Mouse (Mus musculus) WW6 (cell line): ENCODE measurements around the gene Cmas.
A peak's percentile ranks its signal among the peaks of the same experiment; 100 is the strongest.

Experiments
- DNase-seq: peaks from one replicate; pipeline ENCODE4 v3.0.0-alpha.2; 2013; ENCODE audit warnings: low read depth, low spot score

Gene Cmas

DNA sequence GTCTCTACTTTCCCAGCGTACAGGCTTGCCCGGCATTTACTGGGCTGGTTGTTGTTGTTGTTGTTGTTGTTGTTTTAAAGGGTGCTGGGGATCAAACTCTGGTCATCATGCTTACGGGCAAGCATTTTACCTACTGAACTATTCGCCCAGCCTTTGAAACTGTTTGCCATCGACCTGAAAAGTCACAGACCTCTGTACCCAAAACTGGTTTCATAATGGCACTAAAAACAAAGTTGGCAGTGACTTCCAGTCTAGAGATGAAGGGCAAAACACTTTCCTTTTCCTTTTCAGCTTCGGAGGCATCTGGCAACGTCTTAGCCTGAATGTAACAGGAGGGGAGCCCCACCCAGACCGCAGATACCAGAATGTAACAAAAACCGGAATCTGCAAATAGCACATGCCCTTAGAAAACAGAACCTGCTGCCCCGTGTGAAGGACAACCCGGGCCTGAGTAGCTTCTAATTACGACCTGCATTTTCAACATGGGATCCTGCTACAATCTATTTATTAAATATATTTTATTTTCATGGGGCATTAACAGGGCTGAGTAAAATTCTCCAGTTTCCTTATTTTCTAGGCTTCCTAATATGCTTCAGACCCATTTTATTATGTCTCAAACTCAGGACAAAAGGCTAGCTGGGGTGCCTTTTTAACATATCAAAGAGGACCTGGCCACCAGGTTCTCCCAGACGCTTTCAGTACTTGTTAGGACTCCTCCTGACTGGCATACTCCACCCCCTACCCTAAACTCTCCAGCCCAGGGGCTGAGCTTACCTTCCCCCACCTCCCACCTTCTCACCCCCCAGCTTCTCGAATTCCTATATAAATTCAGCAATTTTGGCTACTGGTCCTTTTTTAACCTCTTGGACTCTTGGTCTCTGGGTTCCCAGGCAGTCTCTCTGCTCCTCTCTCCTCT lies 3.9 kb upstream of the Cmas start:
- peak; percentile 38 for DNase-seq

DNA sequence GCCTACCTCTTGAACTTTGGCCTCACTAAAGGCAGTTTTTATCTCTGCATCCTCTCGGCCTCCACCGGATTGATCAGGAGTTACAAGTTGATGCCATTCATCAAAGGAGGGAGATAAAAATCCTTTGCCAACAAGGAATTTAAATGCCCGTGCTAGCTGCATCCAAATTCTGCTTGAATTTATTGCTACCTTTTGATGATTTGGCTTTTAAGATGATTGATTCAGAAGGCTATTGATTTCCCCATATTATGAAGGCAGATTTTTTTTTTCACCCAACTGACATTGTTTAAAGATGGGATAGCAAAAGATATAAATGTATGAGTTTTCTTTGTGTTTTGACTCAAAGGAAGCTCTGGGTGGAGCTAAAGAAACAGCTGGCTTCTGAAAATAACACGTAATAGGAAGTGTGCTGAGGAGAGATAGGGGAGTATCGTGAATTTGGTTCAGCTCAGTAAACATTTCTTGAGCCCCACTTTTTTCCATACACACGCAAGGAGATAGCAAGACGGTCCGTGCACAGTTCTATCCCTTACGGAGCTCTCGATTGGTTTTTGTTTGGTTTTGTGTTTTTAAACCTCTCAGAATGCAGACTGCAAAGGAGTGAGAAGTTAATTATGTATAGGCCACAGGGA lies 964 bp downstream of the Cmas start:
- DNase-seq: no peak

DNA sequence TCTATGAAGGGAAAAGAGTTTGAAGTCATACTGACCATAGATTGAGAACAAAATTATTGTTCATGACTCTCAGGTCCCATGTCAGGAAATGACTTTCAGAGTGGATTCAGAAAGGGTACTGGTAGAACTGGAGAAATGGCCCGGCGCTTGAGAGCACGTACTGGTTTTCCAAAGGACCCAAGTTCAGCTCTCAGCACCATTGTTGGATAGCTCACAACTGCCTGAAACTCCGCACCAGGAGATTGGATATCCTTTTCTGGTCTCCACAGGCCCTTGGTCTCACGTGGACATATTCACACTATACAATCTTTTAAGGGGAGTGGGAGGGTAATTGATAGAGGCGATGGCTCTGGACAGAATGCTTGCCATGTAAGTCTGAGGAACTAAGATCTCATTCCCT lies 1.5 kb downstream of the Cmas start:
- DNase-seq: no peak

DNA sequence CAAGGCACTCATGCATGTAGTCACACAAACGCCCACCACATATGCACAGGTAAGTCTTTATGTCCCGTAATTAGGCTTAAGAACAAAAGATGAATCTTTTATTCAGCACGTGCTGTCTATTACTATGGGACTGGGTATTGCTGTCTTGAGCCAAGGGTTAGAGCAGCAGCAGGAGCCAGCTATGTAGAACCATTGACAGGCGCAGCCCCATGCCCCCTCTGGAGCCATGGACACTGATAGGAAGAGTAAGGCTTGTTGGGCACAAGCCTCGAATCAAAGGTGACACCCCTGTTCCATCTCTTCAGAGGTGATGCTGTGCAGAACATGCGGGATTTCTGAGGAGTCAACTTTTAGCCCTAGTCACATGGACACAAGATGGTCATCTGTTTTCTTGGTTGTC lies 2.1 kb downstream of the Cmas start:
- DNase-seq: no peak

DNA sequence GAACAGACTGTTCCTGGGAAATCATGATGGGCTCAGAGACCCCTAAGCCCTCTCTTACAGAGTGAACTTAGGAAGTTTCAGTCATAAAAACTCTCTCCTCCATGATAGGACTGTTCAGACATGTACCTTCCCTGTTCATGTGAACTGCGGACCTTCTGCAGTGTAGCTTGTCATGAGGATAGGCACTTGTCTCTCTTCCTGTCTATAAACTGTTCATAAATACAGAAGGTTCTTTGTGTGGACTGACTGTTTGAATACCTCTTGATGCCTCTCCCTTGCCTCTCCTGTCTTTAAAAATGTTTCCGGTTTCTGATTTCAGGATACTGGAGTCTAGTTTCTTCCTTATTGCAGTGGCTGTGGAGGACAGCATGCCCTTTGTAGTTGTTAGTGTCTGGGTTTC lies 3.1 kb downstream of the Cmas start:
- DNase-seq: no peak

DNA sequence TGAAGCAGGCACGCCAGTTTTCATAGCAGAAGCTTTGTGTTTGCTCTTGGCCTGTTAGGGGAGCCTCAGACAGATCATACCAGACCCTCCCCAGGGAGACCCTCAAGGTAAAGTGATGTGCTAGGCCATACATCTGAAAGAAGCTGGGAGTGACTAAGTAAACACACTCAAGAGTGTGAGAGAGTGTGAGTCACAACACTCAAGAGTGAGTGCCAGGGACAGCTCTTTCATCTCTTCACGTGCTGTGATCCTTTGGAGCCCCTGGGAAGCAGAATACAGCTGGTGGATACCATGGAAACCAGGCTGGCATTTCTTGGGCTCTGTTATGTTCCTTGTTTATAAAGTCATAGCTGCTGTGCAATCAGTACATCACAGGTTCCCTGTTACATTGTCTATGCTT lies 8.4 kb downstream of the Cmas start:
- DNase-seq: no peak

DNA sequence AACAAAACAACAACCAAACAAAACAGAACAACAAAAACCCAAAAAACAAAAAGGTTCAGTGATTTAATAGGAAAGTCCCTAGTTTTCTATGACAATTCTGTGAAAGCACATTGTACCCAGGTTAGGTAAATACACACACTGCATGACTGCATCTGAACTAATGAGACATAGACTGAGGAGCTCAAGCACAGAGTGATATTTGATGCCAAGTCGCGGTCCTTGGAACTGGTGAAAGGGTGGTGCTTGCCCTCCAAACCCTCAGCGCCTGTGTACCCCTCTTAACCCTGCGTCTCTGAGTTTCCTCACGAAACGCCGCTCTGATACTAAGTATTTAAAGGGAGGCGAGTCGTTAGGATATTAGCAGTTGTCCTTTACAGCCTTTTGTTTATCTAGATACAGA lies 10.8 kb downstream of the Cmas start:
- DNase-seq: no peak

DNA sequence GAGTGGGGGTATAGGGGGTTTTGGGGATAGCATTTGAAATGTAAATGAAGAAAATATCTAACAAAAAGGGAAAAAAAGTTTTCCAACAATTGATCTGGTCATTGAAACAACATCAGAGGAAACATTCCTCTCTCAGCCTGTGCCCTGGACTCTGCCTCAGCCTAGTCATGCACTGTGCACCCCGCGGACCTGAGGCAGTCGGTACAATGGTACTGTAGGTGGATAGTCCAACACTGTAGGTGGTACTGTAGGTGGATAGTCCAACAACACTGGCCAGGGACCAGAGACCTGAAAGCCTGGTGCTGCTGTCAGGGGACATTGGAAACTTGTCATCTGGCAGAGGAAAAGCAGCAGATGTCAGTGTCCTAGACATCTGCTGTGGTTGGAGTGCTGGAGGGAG lies 13.4 kb downstream of the Cmas start:
- DNase-seq: no peak

DNA sequence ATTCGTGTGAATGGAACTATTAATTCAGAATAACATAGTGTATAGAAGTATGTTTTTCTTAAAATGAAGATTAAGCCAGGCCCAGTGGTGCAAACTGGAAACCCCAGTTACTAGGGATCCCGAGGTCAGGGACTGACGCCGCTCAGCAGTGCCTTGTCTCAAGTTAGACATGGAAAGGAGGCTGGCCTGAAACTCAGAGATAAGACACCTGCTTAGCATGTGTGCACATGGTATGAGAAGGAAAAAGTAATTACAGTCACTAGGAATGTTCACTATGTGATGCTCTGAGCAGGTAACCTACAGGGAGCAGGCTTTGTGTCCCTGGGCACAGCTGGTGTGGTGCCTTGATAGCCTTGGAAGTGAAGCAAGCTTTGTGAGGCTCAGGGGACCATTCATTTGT lies 15.2 kb downstream of the Cmas start:
- no peak for DNase-seq

DNA sequence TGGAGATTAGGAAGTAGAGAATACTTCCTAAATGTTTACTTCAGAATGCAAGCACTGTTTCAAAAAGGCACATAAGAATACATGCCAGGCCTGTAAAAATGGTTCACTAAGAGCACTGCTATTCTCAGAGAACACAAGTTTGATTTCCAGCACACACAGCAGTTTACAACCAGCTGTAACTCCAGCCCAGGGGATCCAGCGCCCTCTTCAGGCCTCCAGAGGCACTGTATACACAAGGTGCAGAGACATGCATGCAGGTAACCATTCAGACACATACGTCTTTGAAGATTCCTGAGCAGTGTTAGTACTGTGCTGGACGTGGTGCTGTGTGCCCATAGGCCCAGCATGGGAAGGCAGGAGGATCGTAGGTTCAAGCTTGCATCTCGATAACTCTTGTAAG lies 17.1 kb downstream of the Cmas start:
- DNase-seq: no peak

DNA sequence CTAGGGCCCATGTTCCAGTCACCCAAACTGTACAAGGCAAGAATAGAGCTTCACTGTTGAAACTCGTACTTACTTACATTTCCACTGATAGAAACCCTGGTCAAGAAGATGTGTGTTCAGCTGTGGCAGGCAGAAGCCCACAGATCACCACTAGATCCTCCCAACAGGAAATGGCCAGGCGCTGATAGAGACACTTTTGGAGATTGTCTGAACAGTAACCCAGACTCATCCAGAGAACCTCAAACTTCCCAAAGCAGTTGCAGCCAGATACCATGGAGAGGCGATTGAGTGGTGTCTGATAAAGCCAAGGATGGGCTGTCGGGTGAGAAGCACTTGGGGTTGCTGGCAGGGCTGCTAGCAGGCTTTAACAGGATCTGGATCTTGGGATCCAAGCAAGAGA lies 20.4 kb downstream of the Cmas start:
- DNase-seq: no peak

DNA sequence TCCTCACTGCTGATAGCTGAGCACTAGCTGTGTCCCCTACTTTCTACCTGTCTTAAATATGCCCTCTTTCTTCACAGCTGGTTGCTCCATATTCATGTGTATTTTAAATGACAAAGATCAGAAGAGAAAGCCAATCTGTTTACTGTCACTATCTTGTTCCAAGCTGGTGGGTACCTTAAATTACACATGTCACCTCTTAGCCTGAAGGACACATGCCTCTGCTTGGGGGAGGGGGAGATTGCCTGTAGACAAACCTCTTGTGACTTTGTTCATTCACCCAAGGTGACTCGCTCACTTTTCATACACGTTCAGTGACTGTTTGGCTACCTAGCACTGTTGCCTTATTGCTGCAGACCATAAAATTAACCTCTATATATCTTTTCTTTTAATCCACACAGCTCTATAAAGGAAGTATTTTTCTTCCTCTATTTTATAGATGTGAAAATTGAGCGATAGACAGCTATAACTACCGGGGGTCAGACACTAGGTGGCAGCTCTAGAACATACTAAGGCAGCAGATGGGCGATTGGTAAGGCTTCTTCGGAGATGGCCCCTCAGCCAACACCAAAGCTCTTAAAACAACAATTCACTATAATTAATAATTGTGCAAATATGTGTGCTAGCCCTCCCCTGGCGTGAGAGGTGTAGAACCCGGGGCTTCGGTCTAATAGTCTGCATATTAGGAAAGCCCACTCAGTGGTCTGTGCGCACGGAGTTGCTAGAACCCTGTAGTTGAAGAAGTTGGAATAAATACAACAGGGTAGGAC lies 22.7 kb downstream of the Cmas start:
- no peak for DNase-seq

DNA sequence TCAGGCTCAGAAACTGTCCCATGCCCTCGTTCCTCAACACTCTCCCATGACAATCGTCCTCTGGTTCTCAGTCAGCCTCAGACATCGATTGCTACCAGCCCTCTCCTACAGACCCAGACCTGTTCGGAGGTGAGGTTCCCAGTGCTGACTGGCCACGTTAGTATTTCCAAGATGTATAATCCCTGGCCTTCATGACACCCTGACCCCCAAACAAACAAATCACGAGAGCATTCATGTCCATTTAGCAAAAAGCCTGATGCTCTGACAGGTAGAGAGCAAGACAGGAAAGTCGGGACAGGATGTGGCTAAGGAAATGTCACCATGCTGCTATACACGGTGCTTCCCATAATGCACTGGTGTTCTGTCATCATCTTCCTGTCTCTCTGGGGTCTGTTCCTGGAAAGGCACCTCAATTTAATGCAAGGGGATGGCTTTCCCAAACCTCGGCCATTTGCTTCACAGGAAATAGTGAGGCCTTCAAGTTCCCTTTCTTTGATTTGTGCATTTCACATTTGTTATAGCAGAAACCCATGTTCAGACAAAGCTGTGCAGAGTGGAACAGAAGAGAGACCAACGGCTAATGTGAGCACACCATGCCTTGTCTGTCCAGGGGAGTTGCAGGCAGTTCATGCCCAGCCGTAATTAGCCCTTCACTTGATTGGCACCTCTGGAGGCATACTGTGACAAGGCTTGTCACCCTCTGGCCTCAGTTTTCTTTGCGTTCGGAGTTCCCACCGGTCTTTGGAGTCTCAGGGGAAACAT lies 23.5 kb downstream of the Cmas start:
- DNase-seq: no peak

DNA sequence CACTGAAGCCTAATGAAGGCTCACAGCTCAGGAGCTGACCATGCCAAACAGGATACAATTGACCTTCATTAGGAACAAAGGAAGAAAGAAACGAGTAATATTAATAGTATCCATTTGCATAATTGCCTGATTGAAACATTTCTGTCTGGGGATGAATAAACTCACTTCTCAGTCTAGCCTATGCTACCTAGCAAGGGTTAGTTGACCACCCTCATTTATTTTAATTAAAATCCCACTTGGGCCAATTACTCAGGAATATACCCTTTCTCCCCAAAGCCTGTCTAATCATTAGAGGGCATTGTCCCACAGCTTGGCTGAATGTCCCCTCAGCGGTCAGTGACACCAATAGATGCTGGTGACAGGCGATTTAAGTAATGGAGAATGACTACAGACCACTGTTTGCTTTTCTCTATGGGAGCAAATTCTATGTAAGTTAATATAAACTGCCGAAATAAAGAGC lies 24.1 kb downstream of the Cmas start:
- no peak for DNase-seq

DNA sequence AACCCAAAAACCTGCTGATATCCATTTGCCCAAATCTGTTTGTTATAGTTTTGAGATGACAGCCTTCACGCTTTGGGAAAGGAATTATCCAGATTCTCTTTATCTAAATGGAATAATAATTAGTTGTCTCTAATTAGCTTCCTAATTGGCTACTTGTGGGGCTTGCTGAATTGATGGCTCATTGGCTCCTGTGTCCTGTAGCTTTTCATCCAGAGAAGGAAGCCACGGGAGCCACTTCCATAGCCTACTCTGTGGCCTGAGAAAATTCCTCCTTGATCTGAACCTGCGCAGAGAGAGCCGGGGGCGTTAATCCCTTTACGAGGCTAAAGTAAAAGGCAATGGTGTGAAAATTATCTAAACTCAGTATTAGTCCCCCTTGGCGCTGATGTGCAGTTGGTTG lies 24.8 kb downstream of the Cmas start:
- DNase-seq: no peak

DNA sequence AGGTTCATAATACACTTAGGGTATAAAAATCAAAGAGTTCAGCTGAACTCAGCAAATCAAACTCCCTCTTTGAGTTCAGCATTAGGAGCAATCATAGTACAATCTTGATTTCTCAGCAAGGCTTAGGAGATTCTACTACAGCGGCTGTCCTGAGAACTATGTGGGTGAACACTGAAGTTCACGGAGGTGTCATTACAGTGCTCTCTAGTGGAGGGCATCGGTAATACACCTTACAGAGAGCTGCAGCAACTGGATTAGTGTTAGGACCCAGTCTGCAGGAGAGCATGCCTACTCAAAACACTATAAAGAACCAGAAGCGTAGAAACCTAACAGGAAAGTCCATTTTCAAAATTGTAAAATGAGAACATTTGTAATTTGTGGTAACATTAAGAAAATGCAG lies 28.9 kb downstream of the Cmas start:
- peak; percentile 64 for DNase-seq

DNA sequence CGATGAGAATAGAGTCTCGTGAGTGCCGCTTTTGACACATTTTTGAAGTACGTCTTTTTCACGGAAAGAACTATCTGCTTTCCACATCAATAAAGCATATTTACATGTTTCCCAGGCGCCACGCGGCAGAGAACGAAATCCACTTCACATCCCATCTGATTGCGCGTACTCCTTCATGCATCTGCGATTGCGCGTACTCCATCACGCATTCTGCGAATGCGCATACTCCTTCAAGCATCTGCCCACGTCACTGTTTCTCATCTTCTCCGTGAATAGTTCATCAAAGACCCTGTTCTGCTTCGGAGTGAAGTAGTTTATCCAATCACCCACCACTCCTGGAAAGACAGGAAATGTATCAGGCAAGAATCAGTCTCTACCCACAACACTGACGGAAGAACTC lies 29.6 kb downstream of the Cmas start:
- DNase-seq: no peak

DNA sequence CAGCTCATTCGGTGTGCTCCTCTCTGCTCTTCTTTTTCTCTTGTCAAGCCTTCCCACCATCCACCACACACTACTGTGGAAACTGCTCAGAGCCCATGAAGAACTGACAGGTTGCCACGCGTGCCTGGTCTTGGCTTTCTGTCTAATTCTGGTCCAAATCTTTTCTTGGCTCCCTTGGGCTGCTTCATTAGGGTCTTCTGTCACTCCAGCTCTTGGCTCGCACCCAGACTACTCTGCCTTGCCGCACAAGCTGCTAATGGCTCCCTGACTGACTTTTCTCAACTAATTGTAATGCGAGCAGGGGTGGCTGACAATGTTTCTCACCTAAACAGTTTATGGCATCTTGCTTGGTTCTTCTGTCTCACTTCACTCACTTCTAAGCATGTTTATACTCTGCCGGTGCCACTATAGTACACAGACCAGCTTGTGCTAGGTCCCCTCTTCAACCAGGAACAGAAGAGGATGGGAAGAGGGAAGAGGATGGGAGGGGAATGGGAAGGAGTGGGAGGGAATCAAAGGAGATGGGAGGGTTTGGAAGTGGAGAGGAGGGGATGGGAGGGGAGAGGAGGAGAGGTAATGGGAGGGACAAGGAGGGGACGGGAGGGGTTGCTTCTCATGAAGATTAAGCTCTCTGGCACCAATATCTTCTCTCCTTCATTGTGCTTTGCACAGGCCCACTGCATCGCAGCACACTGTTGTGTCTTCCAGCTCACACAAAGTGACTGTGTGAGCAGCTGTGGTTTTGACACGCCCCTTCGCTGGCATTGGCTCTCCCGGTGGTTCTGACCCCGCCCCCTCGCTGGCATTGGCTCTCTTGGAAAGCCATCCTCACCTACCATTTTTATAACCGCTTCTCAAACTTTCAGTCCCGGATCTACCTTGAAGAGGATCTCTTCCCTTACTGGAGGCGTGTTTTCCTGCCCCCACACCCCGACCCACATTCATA lies 31.8 kb downstream of the Cmas start:
- peak; percentile 56 for DNase-seq

DNA sequence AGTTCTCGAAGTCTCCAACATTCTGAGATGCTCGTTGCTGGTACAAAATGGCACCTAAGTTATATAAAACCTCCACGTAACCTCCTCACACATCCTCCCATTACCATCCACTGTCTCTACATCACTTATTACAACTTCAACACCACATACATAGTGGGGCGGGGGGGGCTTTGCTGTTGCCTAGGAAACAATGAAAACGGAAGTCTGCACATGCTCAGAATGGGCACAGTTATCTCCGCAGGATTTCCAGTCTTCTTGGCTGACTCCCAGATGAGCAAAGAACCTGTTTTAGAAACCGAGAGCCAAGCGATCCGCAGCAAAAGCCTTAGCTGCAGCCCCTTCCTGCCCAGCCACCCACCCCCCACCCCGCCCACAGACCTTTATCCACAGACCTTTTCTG lies 33.2 kb downstream of the Cmas start:
- no peak for DNase-seq

DNA sequence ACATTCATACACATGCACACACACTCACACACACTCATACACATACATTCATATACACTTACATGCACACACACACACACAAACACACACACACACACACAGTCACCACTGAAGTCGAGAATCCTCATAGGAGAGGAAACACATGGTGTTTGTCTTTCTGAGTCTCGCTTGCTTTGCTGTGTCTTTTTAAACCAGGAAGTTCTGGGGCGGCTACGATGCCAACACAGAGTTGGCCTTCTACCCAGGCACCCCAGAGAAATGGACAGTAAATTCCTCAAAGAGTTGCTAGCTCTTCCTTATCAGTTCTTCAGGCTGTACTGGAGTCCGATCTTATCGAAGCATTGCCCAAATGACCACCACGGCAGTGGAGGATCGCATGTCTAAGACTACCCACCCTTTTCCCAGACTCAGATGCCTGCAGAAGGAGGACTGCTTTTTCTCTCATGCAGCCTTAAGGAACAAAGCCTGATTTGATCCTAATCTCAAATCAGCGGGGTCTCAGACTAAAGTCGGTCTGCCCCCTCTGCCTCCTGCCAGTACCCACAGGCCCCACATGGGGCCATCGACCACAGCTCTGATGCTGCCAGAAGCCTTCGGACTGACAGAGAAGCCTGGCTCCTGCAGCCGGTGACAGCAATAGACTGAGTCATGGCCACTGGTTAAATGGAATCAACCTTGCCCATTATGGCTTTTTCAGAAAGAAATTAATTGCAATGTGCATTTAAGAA lies 35.9 kb downstream of the Cmas start:
- DNase-seq: no peak
